Mouse (Mus musculus) CD4-positive naive resting alpha-beta T cell, adult 57 days (primary cell): ENCODE measurements around the gene Gm13278. TPM values are rescaled to one million over a fixed set of nuclear protein-coding genes. Genes with fewer than 3 reads are reported as not detected.

Experiments used
- total RNA-seq: library from RNA; stranded (reverse); gene quantifications from one replicate; pipeline ENCODE4 v1.2.4, GENCODE M21; 2023

Gene Gm13278
- total RNA-seq, 1 experiment from 2014 or later: not detected

Other genes with a start within 250 kb of the Gm13278 start
- gene Ifna15, start 233.3 kb upstream of the Gm13278 start, total RNA-seq: not detected
- gene Ifna14, start 219.8 kb upstream of the Gm13278 start, total RNA-seq: not detected
- gene Ifna9, start 199.2 kb upstream of the Gm13278 start, total RNA-seq: not detected
- gene Ifna12, start 188.2 kb upstream of the Gm13278 start, total RNA-seq: not detected
- gene C87499, start 157.1 kb upstream of the Gm13278 start, total RNA-seq: not detected
- gene Ifna13, start 147.1 kb upstream of the Gm13278 start, total RNA-seq: not detected
- gene Ifna16, start 114.6 kb upstream of the Gm13278 start, total RNA-seq: not detected
- not detected for gene Ifna2, start 107.6 kb upstream of the Gm13278 start, total RNA-seq
- gene Ifnab, start 100.2 kb upstream of the Gm13278 start, total RNA-seq: not detected
- gene Gm26566, start 69.7 kb upstream of the Gm13278 start, total RNA-seq: 1.9 TPM
- 51.2 TPM for gene Klhl9, start 69.1 kb upstream of the Gm13278 start, total RNA-seq
- gene Gm13271, start 36.7 kb upstream of the Gm13278 start, total RNA-seq: not detected
- not detected for gene Gm13283, start 31.4 kb upstream of the Gm13278 start, total RNA-seq
- gene Gm13290, start 17.7 kb upstream of the Gm13278 start, total RNA-seq: not detected
- not detected for gene Gm13289, start 14.6 kb upstream of the Gm13278 start, total RNA-seq
- gene Gm13272, start 11.7 kb upstream of the Gm13278 start, total RNA-seq: not detected
- not detected for gene Ifnz, start 9.4 kb upstream of the Gm13278 start, total RNA-seq
- not detected for gene Gm13276, start 5.8 kb upstream of the Gm13278 start, total RNA-seq
- gene Gm13277, start 2.9 kb upstream of the Gm13278 start, total RNA-seq: not detected
- gene Gm13275, start 2.9 kb downstream of the Gm13278 start, total RNA-seq: not detected
- gene Gm13279, start 5.8 kb downstream of the Gm13278 start, total RNA-seq: not detected
- gene Gm13285, start 8.1 kb downstream of the Gm13278 start, total RNA-seq: not detected
- not detected for gene Gm13287, start 11.7 kb downstream of the Gm13278 start, total RNA-seq
- 0.38 TPM for gene Gm13288, start 14.0 kb downstream of the Gm13278 start, total RNA-seq
- not detected for gene Ifna7, start 24.7 kb downstream of the Gm13278 start, total RNA-seq
- gene Ifna11, start 28.4 kb downstream of the Gm13278 start, total RNA-seq: not detected
- not detected for gene Ifna6, start 35.9 kb downstream of the Gm13278 start, total RNA-seq
- gene Ifna5, start 44.0 kb downstream of the Gm13278 start, total RNA-seq: not detected
- not detected for gene Ifna4, start 50.3 kb downstream of the Gm13278 start, total RNA-seq
- gene Ifna1, start 58.5 kb downstream of the Gm13278 start, total RNA-seq: not detected
- gene Ifne, start 88.7 kb downstream of the Gm13278 start, total RNA-seq: not detected